ENCODE assay signal across 32 mouse cellular contexts in genomic region chr15:72220786-72221185, GRCm38 (mm10).
"Had no signal": no experiment of that assay in that cellular context is flagged by ENCODE, and none has a peak within 500 bp of the region (broad histone marks: within the 10 kb centered on the region; RNA-seq: fewer than 3 reads in every experiment).

No protein-coding gene starts in this region.

- H3K9ac ChIP-seq: limb, embryonic 12.5 days; limb, embryonic 13.5 days; limb, embryonic 15.5 days; liver, embryonic 12.5 days; liver, embryonic 13.5 days; liver, embryonic 14.5 days; liver, embryonic 15.5 days; liver, postnatal 0 days; lung, embryonic 14.5 days; lung, embryonic 15.5 days; midbrain, embryonic 12.5 days; midbrain, embryonic 13.5 days; midbrain, embryonic 15.5 days; neural tube, embryonic 12.5 days; neural tube, embryonic 13.5 days had no signal

- ATAC-seq: liver, embryonic 12.5 days; liver, postnatal 0 days; lung, postnatal 0 days; midbrain, embryonic 13.5 days; midbrain, embryonic 15.5 days; midbrain, embryonic 16.5 days had no signal

- H3K36me3 ChIP-seq: limb, embryonic 10.5 days; limb, embryonic 12.5 days; limb, embryonic 13.5 days; limb, embryonic 15.5 days; liver, embryonic 12.5 days; liver, embryonic 13.5 days; liver, embryonic 15.5 days; lung, embryonic 15.5 days; midbrain, embryonic 10.5 days; midbrain, embryonic 12.5 days; midbrain, embryonic 13.5 days; midbrain, embryonic 15.5 days; neural tube, embryonic 12.5 days; neural tube, embryonic 13.5 days had no signal

- H3K4me3 ChIP-seq: limb, embryonic 10.5 days; limb, embryonic 12.5 days; limb, embryonic 13.5 days; limb, embryonic 15.5 days; liver, embryonic 12.5 days; liver, embryonic 13.5 days; liver, embryonic 15.5 days; lung, embryonic 15.5 days; megakaryocyte, embryonic 14.5 days; midbrain, embryonic 10.5 days; midbrain, embryonic 12.5 days; midbrain, embryonic 13.5 days; midbrain, embryonic 15.5 days; myocyte; neural tube, embryonic 12.5 days; neural tube, embryonic 13.5 days had no signal

- H3K27ac ChIP-seq: limb, embryonic 10.5 days; limb, embryonic 12.5 days; limb, embryonic 13.5 days; limb, embryonic 15.5 days; liver, embryonic 12.5 days; liver, embryonic 13.5 days; liver, embryonic 14.5 days; liver, embryonic 15.5 days; lung, embryonic 15.5 days; macrophage; midbrain, embryonic 10.5 days; midbrain, embryonic 12.5 days; midbrain, embryonic 13.5 days; midbrain, embryonic 15.5 days; neural tube, embryonic 12.5 days; neural tube, embryonic 13.5 days had no signal

- DNase-seq: liver; liver, embryonic 13.5 days; liver, postnatal 0 days; lung, adult 18-20 months; lung, adult 2 months; lung, embryonic 14.5 days; lung, postnatal 10 days; lung, postnatal 14 days; lung, postnatal 36 days; lung, postnatal 4 days; midbrain, embryonic 14.5 days had no signal

- H3K4me2 ChIP-seq: limb, embryonic 12.5 days; limb, embryonic 13.5 days; limb, embryonic 15.5 days; liver, embryonic 11.5 days; liver, embryonic 12.5 days; liver, embryonic 13.5 days; liver, embryonic 15.5 days; lung, embryonic 14.5 days; lung, embryonic 15.5 days; midbrain, embryonic 11.5 days; midbrain, embryonic 12.5 days; midbrain, embryonic 13.5 days; midbrain, embryonic 15.5 days; neural tube, embryonic 12.5 days; neural tube, embryonic 13.5 days had no signal

- H3K4me1 ChIP-seq: limb, embryonic 10.5 days; limb, embryonic 12.5 days; limb, embryonic 13.5 days; limb, embryonic 15.5 days; liver, embryonic 12.5 days; liver, embryonic 13.5 days; liver, embryonic 15.5 days; lung, embryonic 15.5 days; megakaryocyte, embryonic 14.5 days; midbrain, embryonic 10.5 days; midbrain, embryonic 12.5 days; midbrain, embryonic 13.5 days; midbrain, embryonic 15.5 days; neural tube, embryonic 12.5 days; neural tube, embryonic 13.5 days had no signal

- H3K27me3 ChIP-seq: limb, embryonic 12.5 days; limb, embryonic 13.5 days; limb, embryonic 15.5 days; liver, embryonic 12.5 days; liver, embryonic 13.5 days; liver, embryonic 15.5 days; lung, embryonic 15.5 days; megakaryocyte, embryonic 14.5 days; midbrain, embryonic 12.5 days; midbrain, embryonic 13.5 days; midbrain, embryonic 15.5 days; neural tube, embryonic 12.5 days; neural tube, embryonic 13.5 days had no signal

- H3K9me3 ChIP-seq: limb, embryonic 10.5 days; limb, embryonic 12.5 days; limb, embryonic 13.5 days; limb, embryonic 15.5 days; liver, embryonic 12.5 days; liver, embryonic 15.5 days; lung, embryonic 15.5 days; midbrain, embryonic 10.5 days; midbrain, embryonic 12.5 days; midbrain, embryonic 13.5 days; midbrain, embryonic 15.5 days; neural tube, embryonic 12.5 days; neural tube, embryonic 13.5 days had no signal
